Mouse (Mus musculus) hindbrain, embryonic 11.5 days (tissue): ENCODE data around the gene Ahsg. TPM values are rescaled to one million over a fixed set of nuclear protein-coding genes. Genes with fewer than 3 reads are reported as not detected.
"Not testable (repeated sequence)": the region's sequence is repeated elsewhere in the genome, so short reads cannot be mapped to it uniquely, and the experiment has no call there.

Experiments used
- ATAC-seq: fragments of 200-750 bp; cut with Nextera tagmentation; 2 replicates; pipeline ENCODE4 v1.8.0; 2017; ENCODE audit warnings: mild to moderate bottlenecking, moderate TSS enrichment, moderate library complexity; ENCODE audit not compliant: low FRiP score
- DNase-seq: peaks from one replicate; pipeline ENCODE4 v3.0.0-alpha.2; 2015; ENCODE audit warnings: low spot score
- H3K27ac ChIP-seq: fragments of 300-500 bp; sonication (generic); 2 replicates; pipeline ENCODE4 v1.5.1; 2014; ENCODE audit warnings: mild to moderate bottlenecking, low read depth, low read length
- H3K27me3 ChIP-seq: fragments of 300-500 bp; sonication (generic); 2 replicates; pipeline ENCODE4 v1.6.1; 2014; ENCODE audit warnings: mild to moderate bottlenecking, low read length, moderate library complexity, mixed read lengths; ENCODE audit not compliant: control insufficient read depth, insufficient read depth
- H3K36me3 ChIP-seq: fragments of 300-500 bp; sonication (generic); 2 replicates; pipeline ENCODE4 v1.6.1; 2014; ENCODE audit warnings: mild to moderate bottlenecking, low read length, moderate library complexity, mixed read lengths; ENCODE audit not compliant: control insufficient read depth, insufficient read depth
- H3K4me1 ChIP-seq: fragments of 300-500 bp; sonication (generic); replicated peaks from 2 replicates; pipeline ENCODE4 v1.6.1; 2014; ENCODE audit warnings: low read length, mixed read lengths; ENCODE audit not compliant: control insufficient read depth, insufficient read depth
- H3K4me2 ChIP-seq: fragments of 300-500 bp; sonication (generic); replicated peaks from 2 replicates; pipeline ENCODE4 v1.6.1; 2014; ENCODE audit warnings: mild to moderate bottlenecking, low read depth, low read length
- H3K4me3 ChIP-seq: fragments of 300-500 bp; sonication (generic); 2 replicates; pipeline ENCODE4 v1.5.1; 2014; ENCODE audit warnings: low read depth, low read length
- H3K9ac ChIP-seq: fragments of 300-500 bp; sonication (generic); 2 replicates; pipeline ENCODE4 v1.6.1; 2014; ENCODE audit warnings: low read depth, low read length
- H3K9me3 ChIP-seq: fragments of 300-500 bp; sonication (generic); 2 replicates; pipeline ENCODE4 v1.6.1; 2016; ENCODE audit warnings: low read length; ENCODE audit not compliant: control insufficient read depth
- WGBS: fragments of 180-500 bp; shearing (Covaris S2); extraction: QIAGEN DNeasy Blood & Tissue Kit; methylation state at CpG from one replicate; pipeline ENCODE4 v1.1.7; 2014; 5-methylcytosine and 5-hydroxymethylcytosine counted together
- polyA plus RNA-seq: library from polyadenylated mRNA; unstranded; fragments of >200 nt; fragmentation: Nextera tagmentation; extraction: Ambion mirVana; gene quantifications from 2 replicates; pipeline ENCODE4 v1.2.1, GENCODE M21; 2014

The Ahsg gene
- polyA plus RNA-seq, 1 experiment from 2014 or later, result not detected

DNA sequence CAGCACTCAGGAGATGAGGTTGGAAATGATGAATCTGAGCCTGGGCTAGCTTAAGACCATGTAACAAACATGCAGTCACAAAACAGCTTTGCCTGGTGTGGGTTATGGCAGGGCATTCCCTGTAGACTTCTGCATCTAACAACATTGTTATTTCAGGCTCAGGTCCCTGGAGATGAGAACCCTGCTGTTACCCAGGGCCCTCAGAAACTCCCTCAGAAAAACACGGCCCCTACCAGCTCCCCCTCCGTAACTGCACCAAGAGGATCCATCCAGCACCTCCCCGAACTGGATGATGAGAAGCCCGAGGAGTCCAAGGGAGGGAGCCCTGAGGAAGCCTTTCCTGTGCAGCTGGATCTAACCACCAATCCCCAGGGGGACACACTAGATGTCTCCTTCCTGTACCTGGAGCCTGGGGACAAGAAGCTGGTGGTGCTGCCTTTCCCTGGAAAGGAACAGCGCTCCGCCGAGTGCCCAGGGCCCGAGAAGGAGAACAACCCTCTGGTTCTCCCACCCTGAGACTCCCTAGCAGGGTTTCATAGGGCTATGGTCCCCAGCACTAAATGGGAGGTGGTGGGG, 48.1 kb downstream of the Ahsg start:
- Histone ChIP-seq H3K36me3 (no peaks in the 10 kb centered on the region), H3K9me3 (no peaks in the 10 kb centered on the region), H3K4me2 (no peak overlapping the region), H3K9ac (no peak overlapping the region), H3K27me3 (no peaks in the 10 kb centered on the region), H3K4me3 (no peak overlapping the region), H3K27ac (no peak overlapping the region), H3K4me1 (no peaks in the 10 kb centered on the region)
- DNase-seq (no peak), ATAC-seq (no peak)
- 84% methylated on average over 8 of the region's 8 CpGs for WGBS

DNA sequence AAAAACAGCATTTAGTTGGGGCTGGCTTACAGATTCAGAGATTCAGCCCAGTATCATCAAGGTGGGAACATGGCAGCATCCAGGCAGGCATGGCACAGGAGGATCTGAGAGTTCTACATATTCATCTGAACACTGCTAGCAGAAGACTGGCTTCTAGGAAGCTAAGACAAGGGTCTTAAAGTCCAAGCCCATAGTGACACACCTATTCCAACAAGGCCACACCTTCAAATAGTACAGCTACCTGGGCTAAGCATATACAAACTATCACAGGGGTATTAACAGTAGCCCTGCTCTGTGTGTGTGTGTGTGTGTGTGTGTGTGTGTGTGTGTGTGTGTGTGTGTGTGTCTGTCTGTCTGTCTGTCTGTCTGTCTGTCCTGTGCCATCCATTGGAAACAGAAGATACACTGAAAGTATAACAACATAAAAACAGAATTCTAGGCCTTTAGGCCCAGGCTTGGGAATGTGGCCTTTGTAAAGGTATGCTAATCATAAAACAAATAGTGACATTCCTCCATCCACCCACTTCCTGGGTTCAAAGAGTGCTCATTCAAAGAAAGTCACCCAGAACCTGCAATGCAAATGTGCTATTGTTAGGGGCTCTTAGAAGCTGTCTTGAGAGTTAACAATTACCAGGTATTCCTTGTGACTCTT, 50.9 kb downstream of the Ahsg start:
- H3K4me3 ChIP-seq, H3K9me3 ChIP-seq, H3K4me1 ChIP-seq, H3K9ac ChIP-seq, H3K27ac ChIP-seq, H3K36me3 ChIP-seq, ATAC-seq, DNase-seq, H3K4me2 ChIP-seq, H3K27me3 ChIP-seq: not testable (repeated sequence)

DNA sequence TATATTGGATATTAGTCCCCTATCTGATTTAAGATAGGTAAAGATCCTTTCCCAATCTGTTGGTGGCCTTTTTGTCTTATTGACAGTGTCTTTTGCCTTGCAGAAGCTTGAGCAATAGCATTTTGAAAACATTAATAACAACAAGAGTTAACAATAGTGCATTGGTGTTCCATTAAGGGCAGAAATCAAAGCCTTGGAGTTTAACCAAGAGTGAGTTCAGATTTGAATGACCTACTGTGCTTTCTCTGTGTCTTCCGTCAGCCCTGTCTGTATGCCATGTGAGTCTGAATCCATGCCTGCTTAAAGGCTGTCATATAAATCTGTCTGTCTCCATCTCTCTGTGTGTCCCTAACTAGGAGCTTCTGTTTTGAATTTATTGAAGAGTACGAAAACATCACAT, 56.3 kb downstream of the Ahsg start:
- Histone ChIP-seq H3K36me3 (no peaks in the 10 kb centered on the region), H3K27ac (no peak overlapping the region), H3K4me3 (no peak overlapping the region), H3K4me1 (no peaks in the 10 kb centered on the region), H3K4me2 (no peak overlapping the region), H3K9me3 (no peaks in the 10 kb centered on the region), H3K9ac (no peak overlapping the region), H3K27me3 (no peaks in the 10 kb centered on the region)
- ATAC-seq, result no peak
- DNase-seq, result no peak
- WGBS, result 92% methylated on average over 2 of the region's 2 CpGs

Other genes with a start within 250 kb of the Ahsg start
- 0.12 and 0.14 TPM in 2 replicates for gene Dgkg, start 234.1 kb upstream of the Ahsg start, polyA plus RNA-seq
- gene Crygs, start 79.7 kb upstream of the Ahsg start, polyA plus RNA-seq, result 0.26 TPM in 1 of 2 replicates, not detected in the other
- 33.6 and 36.1 TPM in 2 replicates for gene Tbccd1, start 33.6 kb upstream of the Ahsg start, polyA plus RNA-seq
- gene Dnajb11, start 33.4 kb upstream of the Ahsg start, polyA plus RNA-seq, result 115 and 116 TPM in 2 replicates
- not detected in 2 replicates for gene Fetub, start 27.1 kb downstream of the Ahsg start, polyA plus RNA-seq
- gene Hrg, start 59.8 kb downstream of the Ahsg start, polyA plus RNA-seq, result 0.08 and 0.36 TPM in 2 replicates
- not detected in 2 replicates for gene Kng2, start 138.2 kb downstream of the Ahsg start, polyA plus RNA-seq
- gene Kng1, start 166.6 kb downstream of the Ahsg start, polyA plus RNA-seq, result 0.10 TPM in 1 of 2 replicates, not detected in the other
- 230 and 239 TPM in 2 replicates for gene Eif4a2, start 216.2 kb downstream of the Ahsg start, polyA plus RNA-seq
- 182 and 192 TPM in 2 replicates for gene Rfc4, start 236.5 kb downstream of the Ahsg start, polyA plus RNA-seq